Mouse (Mus musculus): ENCODE data around the gene Fam45a. TPM values are rescaled to one million over a fixed set of nuclear protein-coding genes. Genes with fewer than 3 reads are reported as not detected.

Fam45a gene
- 38.1 and 42.7 TPM in 2 replicates for polyA plus RNA-seq (2015; fragmentation: Nextera tagmentation; extraction: Ambion mirVana)

DNA sequence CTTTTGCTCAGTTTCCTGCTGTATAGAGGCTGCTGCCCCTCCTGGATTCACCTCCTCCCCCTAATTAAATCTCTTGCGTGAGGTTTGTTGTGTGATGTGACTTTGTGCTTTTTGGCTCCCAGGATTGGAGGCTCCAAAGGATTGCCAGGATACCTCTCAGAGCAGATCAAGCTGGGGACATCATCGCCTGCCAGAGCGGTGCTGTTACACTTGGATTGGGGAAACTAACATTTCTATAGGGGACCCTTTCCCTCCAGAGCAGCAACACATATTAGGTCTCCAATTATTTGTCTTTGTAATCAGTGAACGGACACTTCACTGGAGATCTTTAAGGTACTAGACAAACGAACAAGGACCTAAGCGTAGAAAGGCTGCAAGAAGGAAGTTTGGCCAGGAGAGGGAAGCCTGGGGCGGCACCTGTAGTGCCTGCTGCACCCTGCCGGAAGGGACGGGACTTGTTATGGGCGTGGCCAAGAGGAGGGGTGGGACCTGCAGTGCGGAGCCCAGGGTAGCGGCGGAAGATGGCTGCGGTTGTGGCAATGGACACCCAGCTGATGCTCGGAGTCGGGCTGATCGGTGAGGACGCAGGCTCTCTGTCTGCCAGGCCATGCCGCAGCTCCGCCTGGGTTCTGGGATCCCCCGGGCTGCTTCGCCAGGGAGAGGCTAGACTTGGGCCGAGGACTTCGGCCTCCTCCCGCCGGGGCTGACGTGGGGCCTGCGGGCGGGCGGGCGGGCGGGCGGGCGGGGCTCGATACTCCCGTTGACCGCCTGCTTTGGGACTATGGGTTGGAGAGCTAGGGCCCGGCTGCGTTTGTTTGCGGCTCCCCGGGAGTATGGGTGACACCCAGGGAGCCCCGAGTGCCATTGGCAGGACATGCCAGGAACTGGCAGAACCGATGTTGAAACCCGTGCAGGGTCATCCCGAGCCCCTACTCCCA, at the start of gene Fam45a:
Gene Fam45a (plus strand): TSS at position 488 of the 938 bp plus-strand sequence.
- peaks cover 10% of the 10 kb centered on the region for H3K4me1 ChIP-seq
- 0 out of 2 replicates have a peak within 1 kb of the TSS, but pooled peaks have one; percentile 15 for H3K27ac ChIP-seq
- H3K4me3 ChIP-seq, result peak within 1 kb of the TSS; percentile 69
- H3K9ac ChIP-seq, result peak within 1 kb of the TSS; percentile 80
- H3K27me3 ChIP-seq, result no peaks in the 10 kb centered on the region
- no peaks in the 10 kb centered on the region for H3K9me3 ChIP-seq
- peak; percentile 100 for ATAC-seq (ENCODE audit: low FRiP score, low read depth)
- 2% methylated on average over 45 of the region's 45 CpGs for WGBS
- H3K4me2 ChIP-seq (replicated peaks), result peak within 1 kb of the TSS; percentile 79
- peaks cover 12% of the 10 kb centered on the region for H3K36me3 ChIP-seq

DNA sequence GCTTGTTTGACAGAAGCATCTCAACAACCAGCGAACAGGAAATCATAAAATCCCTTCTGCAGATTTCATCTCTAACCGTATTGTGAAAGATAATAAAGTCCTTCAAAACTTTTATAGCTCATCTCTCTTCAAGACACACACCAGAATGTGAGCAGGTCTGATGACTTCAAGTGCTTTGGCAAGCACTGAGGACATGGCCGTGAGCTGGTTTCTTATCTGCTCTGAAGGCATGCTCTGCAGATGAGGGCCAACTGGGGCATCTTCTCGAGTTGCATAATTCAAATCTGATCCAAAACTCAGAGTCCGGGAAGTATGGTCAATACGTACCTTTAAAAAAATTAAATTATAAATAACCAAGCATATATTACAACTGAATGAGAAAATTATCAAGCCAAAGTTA, 38.0 kb upstream of the Fam45a start:
- whole genome bisulfite sequencing, result 89% methylated on average over 6 of the region's 6 CpGs
- ATAC-seq (ENCODE audit: low FRiP score, low read depth), result no peak
- Histone ChIP-seq H3K4me3 (no peak overlapping the region), H3K4me2 (replicated peaks) (no peak overlapping the region), H3K9me3 (no peaks in the 10 kb centered on the region), H3K27ac (no peak overlapping the region), H3K27me3 (no peaks in the 10 kb centered on the region), H3K36me3 (peaks cover 84% of the 10 kb centered on the region), H3K4me1 (no peaks in the 10 kb centered on the region), H3K9ac (no peak overlapping the region)

DNA sequence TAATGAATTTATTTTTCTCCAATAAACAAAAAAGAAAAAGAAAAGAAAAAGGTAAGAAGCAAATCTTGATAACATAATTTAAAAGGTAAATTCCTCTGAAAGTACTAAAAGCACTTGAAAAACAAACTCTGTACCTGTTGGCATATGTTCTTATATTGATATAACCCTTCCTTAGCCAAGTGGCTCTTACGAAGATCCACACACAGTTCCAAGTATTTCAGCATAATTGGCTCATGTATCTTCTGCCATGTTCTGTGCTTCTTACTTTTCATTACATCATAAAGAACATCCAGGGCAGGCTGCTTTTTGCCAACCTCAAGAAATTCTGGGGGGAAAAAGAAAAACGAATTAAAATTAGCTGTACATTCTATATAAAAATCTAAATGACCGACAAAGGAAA, 29.4 kb upstream of the Fam45a start:
- no peaks in the 10 kb centered on the region for H3K27me3 ChIP-seq
- H3K9me3 ChIP-seq, result no peaks in the 10 kb centered on the region
- no peak overlapping the region for H3K9ac ChIP-seq
- peaks cover 20% of the 10 kb centered on the region for H3K4me1 ChIP-seq
- peaks cover 35% of the 10 kb centered on the region for H3K36me3 ChIP-seq
- WGBS, result 86% methylated on average over 3 of the region's 3 CpGs
- ATAC-seq (ENCODE audit: low FRiP score, low read depth), result no peak
- H3K4me2 ChIP-seq (replicated peaks), result no peak overlapping the region
- H3K4me3 ChIP-seq, result no peak overlapping the region
- no peak overlapping the region for H3K27ac ChIP-seq

DNA sequence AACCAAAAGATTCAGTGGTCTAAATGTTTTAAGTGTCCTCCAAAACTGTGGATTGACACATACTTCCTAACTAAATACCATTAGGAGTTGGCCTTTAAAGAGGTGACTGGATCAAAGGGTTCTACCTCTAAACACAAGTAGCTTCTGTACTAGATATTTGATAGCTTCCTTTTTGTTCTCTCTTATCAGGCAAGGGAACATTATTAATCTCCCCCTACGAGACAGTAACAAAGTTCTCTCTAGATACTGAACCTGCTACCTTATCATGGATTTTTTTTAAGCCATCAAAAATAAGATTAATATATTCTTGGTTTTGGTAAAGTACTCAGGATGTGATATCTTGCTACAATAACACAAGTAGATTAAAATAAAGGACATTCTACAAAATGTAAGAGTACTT, 26.7 kb upstream of the Fam45a start:
- Histone ChIP-seq H3K4me2 (replicated peaks) (no peak overlapping the region), H3K36me3 (peaks cover 17% of the 10 kb centered on the region), H3K9ac (no peak overlapping the region), H3K9me3 (no peaks in the 10 kb centered on the region), H3K4me3 (no peak overlapping the region), H3K27ac (no peak overlapping the region), H3K4me1 (peaks cover 29% of the 10 kb centered on the region), H3K27me3 (no peaks in the 10 kb centered on the region)
- WGBS, result 67% methylated on average over 1 of the region's 1 CpGs
- ATAC-seq (ENCODE audit: low FRiP score, low read depth), result no peak

DNA sequence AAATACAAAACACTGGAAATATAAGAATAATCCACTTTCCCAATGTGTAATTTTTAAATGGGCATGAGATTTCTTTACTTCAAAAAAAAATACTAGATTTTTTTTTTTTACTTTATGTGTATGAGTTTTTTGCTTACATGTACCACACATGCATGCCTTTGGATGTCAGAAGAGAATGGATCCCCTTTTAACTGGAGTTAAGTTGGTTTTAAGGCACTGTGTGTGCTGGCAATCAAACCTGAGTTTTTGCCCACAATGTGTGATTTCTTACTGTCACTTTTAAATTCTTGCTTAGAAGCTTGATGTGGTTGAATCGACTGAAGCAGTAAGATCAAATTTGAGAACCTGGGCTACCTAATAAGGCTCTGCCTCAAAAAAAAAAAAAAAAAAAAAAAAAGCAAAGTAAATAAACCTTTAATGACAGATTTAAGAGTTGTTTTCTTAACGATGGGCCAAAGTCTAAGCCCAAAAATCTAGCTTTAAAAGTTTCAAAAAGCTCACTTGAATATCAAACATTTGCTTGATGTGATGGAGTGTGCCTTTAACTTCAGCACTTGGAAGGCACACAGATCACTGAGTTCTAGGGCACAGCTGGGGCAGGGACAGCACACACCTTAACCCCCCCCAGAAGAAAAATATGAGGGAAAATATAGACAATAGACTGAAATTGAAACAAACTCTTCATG, 23.8 kb upstream of the Fam45a start:
- no peaks in the 10 kb centered on the region for H3K27me3 ChIP-seq
- peak overlapping the region; percentile 44 for H3K4me2 ChIP-seq (replicated peaks)
- H3K27ac ChIP-seq, result no peak overlapping the region
- no peak overlapping the region for H3K9ac ChIP-seq
- peaks cover 31% of the 10 kb centered on the region for H3K4me1 ChIP-seq
- no peaks in the 10 kb centered on the region for H3K9me3 ChIP-seq
- WGBS, result 32% methylated on average over 2 of the region's 2 CpGs
- no peaks in the 10 kb centered on the region; the same call in 1 of the 2 replicates for H3K36me3 ChIP-seq
- H3K4me3 ChIP-seq, result peak overlapping the region; percentile 20
- no peak for ATAC-seq (ENCODE audit: low FRiP score, low read depth)

DNA sequence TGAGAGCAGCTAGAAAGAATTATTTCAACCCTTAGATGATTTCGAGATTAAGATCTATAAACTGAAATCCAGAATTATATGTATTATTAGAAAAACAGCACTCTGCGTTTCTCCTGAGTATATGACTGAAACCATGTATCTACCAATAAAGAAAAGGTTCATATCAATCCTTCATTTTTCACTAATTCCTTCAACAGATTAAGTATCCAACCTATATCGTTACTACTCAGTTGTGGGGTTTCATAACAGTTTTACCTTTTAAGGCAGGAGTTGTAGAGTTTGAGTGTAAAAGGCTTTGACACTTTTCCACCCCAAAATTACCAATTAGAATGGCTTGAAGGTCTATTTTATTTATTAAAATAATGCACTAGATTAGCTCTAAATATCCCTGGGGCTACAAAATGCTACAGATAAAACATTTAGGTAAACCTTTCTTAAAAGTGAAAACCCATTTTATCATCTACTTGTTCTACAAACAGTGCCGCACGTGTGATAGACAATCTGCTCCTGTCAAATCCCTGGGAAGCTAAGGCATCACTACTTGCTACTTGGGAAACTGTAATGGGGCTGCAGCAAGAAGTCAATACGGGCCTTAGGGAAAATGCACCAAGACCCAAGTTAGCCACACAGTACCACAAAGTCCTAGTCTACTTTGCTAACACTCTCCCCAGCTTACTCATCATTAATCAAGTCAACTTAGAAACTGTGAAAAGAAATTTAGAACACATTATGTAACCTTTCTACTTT, 23.0 kb upstream of the Fam45a start:
- Histone ChIP-seq H3K4me1 (peaks cover 28% of the 10 kb centered on the region), H3K4me3 (peak overlapping the region; percentile 100), H3K27me3 (no peaks in the 10 kb centered on the region), H3K4me2 (replicated peaks) (peak overlapping the region; percentile 63), H3K27ac (no peak overlapping the region), H3K9ac (peak overlapping the region; percentile 46), H3K9me3 (no peaks in the 10 kb centered on the region), H3K36me3 (no peaks in the 10 kb centered on the region; the same call in 1 of the 2 replicates)
- 43% methylated on average over 6 of the region's 6 CpGs for WGBS
- ATAC-seq (ENCODE audit: low FRiP score, low read depth), result no peak

DNA sequence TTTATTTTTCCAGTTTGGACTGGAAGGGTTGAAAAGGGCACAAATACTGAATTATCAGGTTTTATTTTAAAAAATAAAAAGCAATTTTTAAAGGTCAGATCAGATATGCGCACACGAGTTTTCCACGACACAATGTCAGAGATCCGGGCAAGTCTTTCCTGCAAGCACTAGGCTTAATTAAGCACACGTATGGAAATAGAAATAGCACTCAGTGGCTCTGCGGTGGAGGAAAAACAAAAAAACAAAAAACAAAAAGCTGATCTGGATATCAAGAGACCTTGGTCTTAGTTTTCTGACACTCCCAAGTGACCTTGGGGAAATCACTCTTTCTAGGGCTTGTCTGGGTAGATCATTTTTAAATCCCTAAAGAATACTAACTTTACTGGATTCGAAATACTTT, 21.9 kb upstream of the Fam45a start:
- H3K27ac ChIP-seq, result peak overlapping the region; percentile 98; the same call in 1 of the 2 replicates
- peak overlapping the region; percentile 100 for H3K9ac ChIP-seq
- no peak for ATAC-seq (ENCODE audit: low FRiP score, low read depth)
- whole genome bisulfite sequencing, result 2% methylated on average over 7 of the region's 7 CpGs
- peak overlapping the region; percentile 78 for H3K4me2 ChIP-seq (replicated peaks)
- H3K4me1 ChIP-seq, result peaks cover 23% of the 10 kb centered on the region
- no peaks in the 10 kb centered on the region for H3K27me3 ChIP-seq
- H3K4me3 ChIP-seq, result peak overlapping the region; percentile 100
- H3K9me3 ChIP-seq, result no peaks in the 10 kb centered on the region
- H3K36me3 ChIP-seq, result no peaks in the 10 kb centered on the region

DNA sequence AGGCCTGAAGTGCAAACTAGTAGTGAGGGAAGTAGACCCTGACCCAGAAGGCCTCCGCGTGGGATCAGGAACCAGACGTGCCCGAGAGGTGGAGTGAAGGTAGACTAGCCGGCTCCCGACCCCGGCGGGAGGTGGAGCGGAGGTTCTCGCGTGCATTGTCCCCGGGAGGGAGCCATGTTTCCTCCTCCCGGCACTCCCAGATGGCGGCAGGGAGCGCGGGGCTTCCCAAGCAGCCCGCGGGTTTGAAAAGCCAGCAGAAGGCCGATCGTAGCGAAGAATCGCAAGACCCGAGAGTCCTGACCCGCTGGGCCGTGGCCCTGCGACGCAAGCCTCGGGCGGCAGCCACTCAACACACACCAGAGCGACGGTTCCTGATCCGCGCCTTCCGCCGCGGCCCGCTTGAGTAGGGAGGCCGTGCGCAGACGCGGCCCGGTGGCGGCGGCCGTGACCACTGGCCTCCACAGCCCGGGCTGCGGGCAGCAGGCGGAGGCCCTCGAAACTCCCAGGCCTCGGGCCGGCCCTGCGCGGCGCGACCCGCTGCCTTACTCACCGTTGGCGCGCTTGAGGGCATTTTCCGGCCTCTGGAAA, 21.4 kb upstream of the Fam45a start:
- H3K36me3 ChIP-seq, result no peaks in the 10 kb centered on the region
- no peaks in the 10 kb centered on the region for H3K9me3 ChIP-seq
- under 1% methylated on average over 60 of the region's 60 CpGs for WGBS
- H3K4me1 ChIP-seq, result peaks cover 23% of the 10 kb centered on the region
- H3K27me3 ChIP-seq, result no peaks in the 10 kb centered on the region
- ATAC-seq (ENCODE audit: low FRiP score, low read depth), result peak; percentile 64
- H3K27ac ChIP-seq, result peak overlapping the region; percentile 98
- H3K9ac ChIP-seq, result peak overlapping the region; percentile 100
- peak overlapping the region; percentile 100 for H3K4me3 ChIP-seq
- H3K4me2 ChIP-seq (replicated peaks), result peak overlapping the region; percentile 78

DNA sequence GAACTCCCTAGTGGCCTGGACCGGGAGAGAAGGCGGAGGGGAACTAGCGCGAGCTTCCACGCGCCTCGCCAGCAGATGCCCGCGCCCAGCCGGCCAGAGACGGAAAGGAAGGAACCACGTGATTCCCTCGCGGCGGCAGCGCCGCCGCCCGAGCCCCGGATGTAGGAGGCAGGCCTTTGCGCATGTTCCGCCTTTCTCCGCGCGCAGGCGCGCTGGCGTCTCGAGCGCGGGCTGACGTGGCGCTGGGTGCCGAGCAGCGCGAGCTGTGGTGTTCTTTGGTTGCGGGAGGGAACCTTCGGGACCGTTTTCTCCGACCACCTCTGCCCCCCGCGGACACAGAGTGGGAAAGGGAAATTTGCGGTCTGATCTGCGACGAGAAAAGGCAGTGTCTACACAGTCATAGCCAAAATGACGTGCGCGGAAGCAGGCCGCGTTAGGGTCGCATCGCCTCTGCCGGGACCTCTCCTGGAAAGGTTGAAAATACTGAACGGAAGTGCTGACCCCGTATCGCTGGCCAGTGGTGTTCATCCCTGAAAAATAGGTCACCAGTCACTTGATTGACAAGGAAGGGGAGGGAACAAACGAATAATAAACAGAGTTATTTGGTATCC, 20.7 kb upstream of the Fam45a start, which contains the start of gene Eif3a:
Gene Eif3a (minus strand): TSS at position 108 of the 611 bp plus-strand sequence.
- Histone ChIP-seq H3K4me3 (peak within 1 kb of the TSS; percentile 100), H3K4me1 (peaks cover 23% of the 10 kb centered on the region), H3K36me3 (no peaks in the 10 kb centered on the region), H3K4me2 (replicated peaks) (peak within 1 kb of the TSS; percentile 78), H3K9me3 (no peaks in the 10 kb centered on the region), H3K27me3 (no peaks in the 10 kb centered on the region), H3K9ac (peak within 1 kb of the TSS; percentile 100), H3K27ac (peak within 1 kb of the TSS; percentile 98)
- WGBS, result 0% methylated on average over 57 of the region's 57 CpGs
- ATAC-seq (ENCODE audit: low FRiP score, low read depth), result peak; percentile 95

DNA sequence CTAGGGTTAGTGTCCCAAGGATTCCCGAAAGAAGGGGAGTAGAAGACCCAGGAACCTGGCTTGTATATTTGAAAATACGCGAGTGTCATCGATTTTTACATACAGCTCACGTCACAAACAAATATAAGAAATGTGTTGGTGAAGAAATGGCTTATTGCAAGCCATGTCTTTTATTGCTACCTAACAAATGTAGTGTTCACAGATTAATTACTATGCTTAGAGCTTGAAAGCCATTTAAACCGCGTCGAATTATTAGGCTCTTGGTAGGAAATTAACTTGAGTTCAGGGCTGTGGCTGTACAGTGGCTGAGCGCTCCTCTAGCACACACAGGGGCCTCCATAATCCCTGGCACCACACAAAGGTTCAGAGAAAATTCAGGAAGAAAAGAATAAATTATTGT, 20.2 kb upstream of the Fam45a start:
- WGBS, result 13% methylated on average over 9 of the region's 9 CpGs
- no peaks in the 10 kb centered on the region for H3K36me3 ChIP-seq
- no peak for ATAC-seq (ENCODE audit: low FRiP score, low read depth)
- peak overlapping the region; percentile 100 for H3K4me3 ChIP-seq
- H3K4me1 ChIP-seq, result peaks cover 18% of the 10 kb centered on the region
- peak overlapping the region; percentile 78 for H3K4me2 ChIP-seq (replicated peaks)
- H3K27me3 ChIP-seq, result no peaks in the 10 kb centered on the region
- H3K9me3 ChIP-seq, result no peaks in the 10 kb centered on the region
- H3K27ac ChIP-seq, result peak overlapping the region; percentile 98
- H3K9ac ChIP-seq, result peak overlapping the region; percentile 100

DNA sequence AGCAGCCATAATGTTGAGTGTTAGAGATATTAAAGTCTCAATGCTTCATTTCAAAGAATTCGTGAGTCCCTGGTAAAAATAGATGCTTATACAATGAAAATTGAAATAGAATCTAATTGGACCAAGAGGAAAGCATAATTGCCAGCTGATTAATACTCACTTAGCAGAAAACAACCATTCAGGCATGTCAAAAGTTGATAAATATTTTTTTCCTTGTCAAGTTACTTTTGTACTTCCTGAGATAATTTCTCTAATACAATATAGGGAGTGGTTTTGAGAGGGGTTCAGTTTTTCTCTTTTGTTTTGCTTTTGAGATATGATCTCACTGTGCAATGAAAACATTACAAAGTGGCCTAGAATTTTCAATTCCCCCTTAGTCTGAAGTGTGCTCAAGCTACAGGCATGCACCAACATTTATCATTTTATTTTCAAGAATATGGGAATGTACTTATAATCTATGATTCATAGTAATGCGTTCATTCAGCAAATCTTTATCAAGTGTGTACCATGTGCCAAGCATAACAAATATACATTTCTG, 18.1 kb upstream of the Fam45a start:
- ATAC-seq (ENCODE audit: low FRiP score, low read depth), result no peak

More for the DNA sequence above, 18.1 kb upstream of the Fam45a start:
- H3K4me3 ChIP-seq, result no peak overlapping the region
- H3K4me1 ChIP-seq, result peaks cover 8% of the 10 kb centered on the region
- H3K9me3 ChIP-seq, result no peaks in the 10 kb centered on the region
- H3K27ac ChIP-seq, result no peak overlapping the region
- H3K9ac ChIP-seq, result no peak overlapping the region
- no peaks in the 10 kb centered on the region for H3K36me3 ChIP-seq
- H3K27me3 ChIP-seq, result no peaks in the 10 kb centered on the region
- no peak overlapping the region for H3K4me2 ChIP-seq (replicated peaks)
- WGBS, result 90% methylated on average over 2 of the region's 2 CpGs
